Mouse (Mus musculus) midbrain, embryonic 15.5 days (tissue): ENCODE data around the gene Pmm1. TPM values are rescaled to one million over a fixed set of nuclear protein-coding genes. Genes with fewer than 3 reads are reported as not detected.
A peak's percentile ranks its signal among the peaks of the same experiment; 100 is the strongest.

Experiments
- ATAC-seq: fragments of 200-750 bp; cut with Nextera tagmentation; replicated peaks from 2 replicates; pipeline ENCODE4 v1.8.0; 2017; ENCODE audit warnings: moderate TSS enrichment
- H3K27ac ChIP-seq: fragments of 300-500 bp; sonication (generic); 2 replicates; pipeline ENCODE4 v1.5.1; 2015; ENCODE audit warnings: mild to moderate bottlenecking, inconsistent platforms
- H3K27me3 ChIP-seq: fragments of 300-500 bp; sonication (generic); replicated peaks from 2 replicates; pipeline ENCODE4 v1.6.1; 2015; ENCODE audit warnings: inconsistent platforms
- H3K36me3 ChIP-seq: fragments of 300-500 bp; sonication (generic); replicated peaks from 2 replicates; pipeline ENCODE4 v1.6.1; 2015; ENCODE audit warnings: inconsistent platforms
- H3K4me1 ChIP-seq: fragments of 300-500 bp; sonication (generic); 2 replicates; pipeline ENCODE4 v1.6.1; 2015; ENCODE audit warnings: inconsistent platforms
- H3K4me2 ChIP-seq: fragments of 300-500 bp; sonication (generic); 2 replicates; pipeline ENCODE4 v1.6.1; 2015; ENCODE audit warnings: inconsistent platforms, mild to moderate bottlenecking, moderate library complexity
- H3K4me3 ChIP-seq: fragments of 300-500 bp; sonication (generic); 2 replicates; pipeline ENCODE4 v1.5.1; 2015; ENCODE audit warnings: mild to moderate bottlenecking, inconsistent platforms
- H3K9ac ChIP-seq: fragments of 300-500 bp; sonication (generic); 2 replicates; pipeline ENCODE4 v1.6.1; 2015; ENCODE audit warnings: mild to moderate bottlenecking, inconsistent platforms
- H3K9me3 ChIP-seq: fragments of 300-500 bp; sonication (generic); 2 replicates; pipeline ENCODE4 v1.6.1; 2016; ENCODE audit warnings: inconsistent platforms
- WGBS: fragments of 180-500 bp; shearing (Covaris S2); methylation state at CpG from one replicate; pipeline ENCODE4 v1.1.7; 2015; ENCODE audit warnings: mixed read lengths; 5-methylcytosine and 5-hydroxymethylcytosine counted together
- polyA plus RNA-seq: library from polyadenylated mRNA; unstranded; fragments of >200 nt; fragmentation: Nextera tagmentation; extraction: Ambion mirVana; gene quantifications from 2 replicates; pipeline ENCODE4 v1.2.1, GENCODE M21; 2015

The Pmm1 gene
- polyA plus RNA-seq, 1 experiment from 2014 or later: 84.3 TPM

GRCm38 (mm10) chr15:81937098-81937972 is 23.4 kb downstream of the Pmm1 start:
- Histone ChIP-seq H3K36me3 (0 out of 2 replicates have a peak, but pooled peaks cover 6% of the 10 kb centered on the region), H3K9ac (peak overlapping the region; percentile 79), H3K4me3 (peak overlapping the region; percentile 62), H3K9me3 (no peaks in the 10 kb centered on the region), H3K4me2 (peak overlapping the region; percentile 66), H3K27ac (peak overlapping the region; percentile 93), H3K27me3 (no peaks in the 10 kb centered on the region), H3K4me1 (peaks cover 32% of the 10 kb centered on the region)
- peak; percentile 61 for ATAC-seq
- 3% methylated on average over 19 of the region's 19 CpGs for WGBS

- H3K27me3 ChIP-seq: no peaks in the 10 kb centered on the region
- peak within 1 kb of the TSS; percentile 62 for H3K4me3 ChIP-seq
- ATAC-seq: peak; percentile 87
- H3K4me2 ChIP-seq: peak within 1 kb of the TSS; percentile 66
- peak within 1 kb of the TSS; percentile 79 for H3K9ac ChIP-seq
- H3K4me1 ChIP-seq: peaks cover 32% of the 10 kb centered on the region
- H3K36me3 ChIP-seq: 0 out of 2 replicates have a peak, but pooled peaks cover 6% of the 10 kb centered on the region
- peak within 1 kb of the TSS; percentile 93 for H3K27ac ChIP-seq
- no peaks in the 10 kb centered on the region for H3K9me3 ChIP-seq
- 0% methylated on average over 12 of the region's 12 CpGs for WGBS
Observed at GRCm38 (mm10) chr15:81936679-81937078, 24.1 kb downstream of the Pmm1 start, which contains the start of gene Csdc2. TSS of gene Csdc2 (plus strand) at chr15:81936759.

GRCm38 (mm10) chr15:81935869-81936637 is 24.7 kb downstream of the Pmm1 start:
- no peaks in the 10 kb centered on the region for H3K27me3 ChIP-seq
- peaks cover 32% of the 10 kb centered on the region for H3K4me1 ChIP-seq
- H3K27ac ChIP-seq: peak overlapping the region; percentile 93
- 55% methylated on average over 7 of the region's 7 CpGs for WGBS
- 0 out of 2 replicates have a peak, but pooled peaks cover 6% of the 10 kb centered on the region for H3K36me3 ChIP-seq
- peak overlapping the region; percentile 62 for H3K4me3 ChIP-seq
- no peaks in the 10 kb centered on the region for H3K9me3 ChIP-seq
- peak overlapping the region; percentile 79 for H3K9ac ChIP-seq
- peak; percentile 21; the same call in 1 of the 2 replicates for ATAC-seq
- peak overlapping the region; percentile 66 for H3K4me2 ChIP-seq

GRCm38 (mm10) chr15:81933986-81934385 is 26.7 kb downstream of the Pmm1 start:
- Histone ChIP-seq H3K27ac (no peak overlapping the region), H3K27me3 (no peaks in the 10 kb centered on the region), H3K4me1 (peaks cover 27% of the 10 kb centered on the region), H3K9me3 (no peaks in the 10 kb centered on the region), H3K4me3 (no peak overlapping the region), H3K4me2 (no peak overlapping the region), H3K9ac (no peak overlapping the region), H3K36me3 (no peaks in the 10 kb centered on the region)
- 80% methylated on average over 1 of the region's 1 CpGs for WGBS
- no peak for ATAC-seq

- no peak overlapping the region for H3K27ac ChIP-seq
- no peaks in the 10 kb centered on the region for H3K36me3 ChIP-seq
- H3K27me3 ChIP-seq: no peaks in the 10 kb centered on the region
- H3K9ac ChIP-seq: no peak overlapping the region
- no peak overlapping the region for H3K4me2 ChIP-seq
- ATAC-seq: no peak
- no peaks in the 10 kb centered on the region for H3K9me3 ChIP-seq
- H3K4me1 ChIP-seq: peaks cover 17% of the 10 kb centered on the region
- no peak overlapping the region for H3K4me3 ChIP-seq
- WGBS: 33% methylated on average over 12 of the region's 12 CpGs
Observed at GRCm38 (mm10) chr15:81932951-81933470, 27.7 kb downstream of the Pmm1 start.

GRCm38 (mm10) chr15:81928277-81928676 is 32.5 kb downstream of the Pmm1 start:
- H3K4me1 ChIP-seq: peaks cover 32% of the 10 kb centered on the region
- no peaks in the 10 kb centered on the region for H3K9me3 ChIP-seq
- no peak overlapping the region for H3K4me2 ChIP-seq
- no peak for ATAC-seq
- WGBS: 49% methylated on average over 11 of the region's 11 CpGs
- no peak overlapping the region for H3K4me3 ChIP-seq
- H3K27me3 ChIP-seq: no peaks in the 10 kb centered on the region
- no peak overlapping the region for H3K9ac ChIP-seq
- H3K36me3 ChIP-seq: no peaks in the 10 kb centered on the region
- H3K27ac ChIP-seq: peak overlapping the region; percentile 56; the same call in 1 of the 2 replicates

GRCm38 (mm10) chr15:81927741-81928140 is 33.0 kb downstream of the Pmm1 start:
- 49% methylated on average over 4 of the region's 4 CpGs for WGBS
- Histone ChIP-seq H3K9ac (no peak overlapping the region), H3K4me3 (no peak overlapping the region), H3K4me2 (no peak overlapping the region), H3K27me3 (no peaks in the 10 kb centered on the region), H3K27ac (peak overlapping the region; percentile 84), H3K4me1 (peaks cover 34% of the 10 kb centered on the region), H3K9me3 (no peaks in the 10 kb centered on the region), H3K36me3 (no peaks in the 10 kb centered on the region)
- no peak for ATAC-seq

GRCm38 (mm10) chr15:81926446-81926822 is 34.3 kb downstream of the Pmm1 start:
- Histone ChIP-seq H3K27me3 (no peaks in the 10 kb centered on the region), H3K4me2 (peak overlapping the region; percentile 85), H3K4me3 (peak overlapping the region; percentile 55), H3K9me3 (no peaks in the 10 kb centered on the region), H3K4me1 (peaks cover 43% of the 10 kb centered on the region), H3K9ac (no peak overlapping the region), H3K27ac (peak overlapping the region; percentile 84), H3K36me3 (no peaks in the 10 kb centered on the region)
- WGBS: 23% methylated on average over 9 of the region's 9 CpGs
- peak; percentile 57; the same call in 1 of the 2 replicates for ATAC-seq

GRCm38 (mm10) chr15:81925760-81926445 is 34.8 kb downstream of the Pmm1 start, which contains the start of gene Polr3h:
TSS of gene Polr3h (minus strand) at chr15:81926240.
- Histone ChIP-seq H3K9ac (peak within 1 kb of the TSS; percentile 51), H3K27me3 (no peaks in the 10 kb centered on the region), H3K9me3 (no peaks in the 10 kb centered on the region), H3K4me3 (peak within 1 kb of the TSS; percentile 55), H3K4me2 (peak within 1 kb of the TSS; percentile 85), H3K4me1 (peaks cover 46% of the 10 kb centered on the region), H3K36me3 (no peaks in the 10 kb centered on the region), H3K27ac (peak within 1 kb of the TSS; percentile 84)
- ATAC-seq: peak; percentile 95
- WGBS: under 1% methylated on average over 54 of the region's 54 CpGs

GRCm38 (mm10) chr15:81924933-81925332 is 35.8 kb downstream of the Pmm1 start:
- Histone ChIP-seq H3K36me3 (no peaks in the 10 kb centered on the region), H3K4me2 (peak overlapping the region; percentile 85), H3K9ac (no peak overlapping the region), H3K27me3 (no peaks in the 10 kb centered on the region), H3K4me1 (peaks cover 46% of the 10 kb centered on the region), H3K9me3 (no peaks in the 10 kb centered on the region), H3K4me3 (peak overlapping the region; percentile 55), H3K27ac (0 out of 2 replicates have a peak overlapping the region, but pooled peaks have one; percentile 14)
- 87% methylated on average over 11 of the region's 11 CpGs for WGBS
- no peak for ATAC-seq

- ATAC-seq: no peak
- Histone ChIP-seq H3K27ac (peak overlapping the region; percentile 58), H3K4me2 (no peak overlapping the region), H3K4me3 (no peak overlapping the region), H3K4me1 (peaks cover 38% of the 10 kb centered on the region), H3K27me3 (no peaks in the 10 kb centered on the region), H3K9ac (no peak overlapping the region), H3K36me3 (peaks cover 5% of the 10 kb centered on the region; the same call in 1 of the 2 replicates), H3K9me3 (no peaks in the 10 kb centered on the region)
- WGBS: 71% methylated on average over 5 of the region's 5 CpGs
Observed at GRCm38 (mm10) chr15:81921255-81921654, 39.5 kb downstream of the Pmm1 start.
